Mouse (Mus musculus) ES-E14 (cell line): ENCODE results near the gene Gadl1. TPM values are rescaled to one million over a fixed set of nuclear protein-coding genes. Genes with fewer than 3 reads are reported as not detected.

Source experiments
- DNase-seq: peaks from one replicate; pipeline ENCODE4 v3.0.0-alpha.2; 2013; ENCODE audit warnings: low read depth, low spot score
- H3K27ac ChIP-seq: 2 replicates; pipeline ENCODE4 v1.5.1; 2012; ENCODE audit warnings: low read depth, mild to moderate bottlenecking, low read length, moderate library complexity, mixed read lengths; ENCODE audit not compliant: poor library complexity, insufficient read depth, severe bottlenecking
- H3K36me3 ChIP-seq: 2 replicates; pipeline ENCODE4 v1.6.1; 2012; ENCODE audit warnings: mild to moderate bottlenecking, low read length, moderate library complexity, mixed read lengths; ENCODE audit not compliant: control insufficient read depth, poor library complexity, insufficient read depth, severe bottlenecking
- H3K4me1 ChIP-seq, 2 experiments: fragments of 150-350 bp in 1 of 2; sonication (generic) in 1 of 2; 2 replicates each; pipeline ENCODE4 v1.6.1; 2012; ENCODE audit warnings: low read length in 2 of 2, mild to moderate bottlenecking in 1 of 2, mixed read lengths in 1 of 2; ENCODE audit not compliant: control insufficient read depth in 2 of 2, insufficient read depth in 2 of 2, poor library complexity in 1 of 2
- H3K4me3 ChIP-seq, 2 experiments: fragments of 150-350 bp in 1 of 2; sonication (generic) in 1 of 2; 2 replicates each; pipeline ENCODE4 v1.5.1; 2012; ENCODE audit warnings: low read length in 2 of 2, low read depth in 1 of 2, mild to moderate bottlenecking in 1 of 2, mixed read lengths in 1 of 2; ENCODE audit not compliant: insufficient read depth in 1 of 2, poor library complexity in 1 of 2, severe bottlenecking in 1 of 2
- H3K9ac ChIP-seq: 2 replicates; pipeline ENCODE4 v1.6.1; 2012; ENCODE audit warnings: low read depth, mild to moderate bottlenecking, low read length, mixed read lengths; ENCODE audit not compliant: poor library complexity, insufficient read depth, severe bottlenecking
- H3K9me3 ChIP-seq: fragments of 150-350 bp; sonication (generic); 2 replicates; pipeline ENCODE4 v1.6.1; 2012; ENCODE audit warnings: low read depth, mild to moderate bottlenecking, low read length; ENCODE audit not compliant: control insufficient read depth, insufficient read depth
- CHD2 ChIP-seq: IDR thresholded peaks from 2 replicates; pipeline ENCODE4 v1.6.1; 2014; ENCODE audit warnings: mild to moderate bottlenecking, low read depth, low read length, inconsistent platforms
- HCFC1 ChIP-seq: IDR thresholded peaks from 2 replicates; pipeline ENCODE4 v1.6.1; 2012; ENCODE audit warnings: low read length, inconsistent platforms, borderline replicate concordance; ENCODE audit not compliant: insufficient read depth
- MAFK ChIP-seq: IDR thresholded peaks from 2 replicates; pipeline ENCODE4 v1.6.1; 2014; ENCODE audit warnings: mild to moderate bottlenecking, low read depth, low read length, inconsistent platforms; ENCODE audit not compliant: insufficient read depth
- ZC3H11A ChIP-seq: IDR thresholded peaks from 2 replicates; pipeline ENCODE4 v1.6.1; 2012; ENCODE audit warnings: low read depth, mild to moderate bottlenecking, inconsistent platforms, low read length, borderline replicate concordance
- ZNF384 ChIP-seq: IDR thresholded peaks from 2 replicates; pipeline ENCODE4 v1.6.1; 2012; ENCODE audit warnings: low read depth, low read length, inconsistent platforms
- in situ Hi-C, 2 experiments: fragments of 600-800 bp; cut with MboI; formaldehyde crosslinking; loops; one replicate each; pipeline ENCODE4 v1.15.1; 2025; ENCODE audit warnings: low sequenced_read_pairs in 2 of 2, inconsistent platforms in 1 of 2; ENCODE audit not compliant: unreplicated experiment in 2 of 2
- total RNA-seq: library from RNA; depleted of rRNA; stranded (reverse); fragments of 300-350 nt; gene quantifications from 2 replicates; pipeline ENCODE4 v1.2.3, GENCODE M21; 2012

The Gadl1 gene
- total RNA-seq, 1 experiment: not detected

- TF ChIP-seq ZC3H11A (no peak), MAFK (no peak), HCFC1 (no peak), ZNF384 (no peak)
- Histone ChIP-seq H3K36me3 (no peaks in the 10 kb centered on the region), H3K4me1 (no peaks in the 10 kb centered on the region), H3K4me3 (no peak overlapping the region), H3K9me3 (no peaks in the 10 kb centered on the region), H3K9ac (no peak overlapping the region), H3K27ac (no peak overlapping the region)
- in situ Hi-C loops: no loop called here
- no peak for DNase-seq
Observed at GRCm38 (mm10) chr9:115977598-115978240, 68.5 kb downstream of the Gadl1 start.

- Histone ChIP-seq H3K27ac (no peak overlapping the region), H3K36me3 (no peaks in the 10 kb centered on the region), H3K9ac (no peak overlapping the region), H3K4me1 (no peaks in the 10 kb centered on the region), H3K9me3 (no peaks in the 10 kb centered on the region), H3K4me3 (no peak overlapping the region)
- no peak for TF ChIP-seq HCFC1
- no peak for TF ChIP-seq ZNF384
- TF ChIP-seq CHD2: no peak
- TF ChIP-seq MAFK: no peak
- TF ChIP-seq ZC3H11A: no peak
- in situ Hi-C loops: no loop called here
- DNase-seq: no peak
Observed at GRCm38 (mm10) chr9:115978478-115978877, 69.2 kb downstream of the Gadl1 start.

- TF ChIP-seq ZC3H11A (no peak), CHD2 (no peak), MAFK (no peak), ZNF384 (no peak), HCFC1 (no peak)
- no peak overlapping the region for H3K27ac ChIP-seq
- H3K4me1 ChIP-seq: no peaks in the 10 kb centered on the region
- H3K36me3 ChIP-seq: no peaks in the 10 kb centered on the region
- no peaks in the 10 kb centered on the region for H3K9me3 ChIP-seq
- in situ Hi-C loops: no loop called here
- no peak overlapping the region for H3K9ac ChIP-seq
- no peak overlapping the region for H3K4me3 ChIP-seq
- DNase-seq: peak; percentile 31
Observed at GRCm38 (mm10) chr9:115990661-115991060, 81.4 kb downstream of the Gadl1 start.

- H3K9me3 ChIP-seq: no peaks in the 10 kb centered on the region
- H3K9ac ChIP-seq: no peak overlapping the region
- no peaks in the 10 kb centered on the region for H3K4me1 ChIP-seq
- H3K27ac ChIP-seq: no peak overlapping the region
- H3K36me3 ChIP-seq: no peaks in the 10 kb centered on the region
- H3K4me3 ChIP-seq: no peak overlapping the region
- in situ Hi-C loops: no loop called here
- DNase-seq: no peak
- no peak for TF ChIP-seq HCFC1
- no peak for TF ChIP-seq CHD2
- no peak for TF ChIP-seq ZNF384
Observed at GRCm38 (mm10) chr9:115994772-115995171, 85.5 kb downstream of the Gadl1 start.
